Mouse (Mus musculus) intestine, embryonic 15.5 days (tissue): ENCODE data around the gene Adgrb3. TPM values are rescaled to one million over a fixed set of nuclear protein-coding genes. Genes with fewer than 3 reads are reported as not detected.
"Not testable (repeated sequence)": the region's sequence is repeated elsewhere in the genome, so short reads cannot be mapped to it uniquely, and the experiment has no call there.

ENCODE experiments used
- ATAC-seq: fragments of 200-750 bp; cut with Nextera tagmentation; 2 replicates; pipeline ENCODE4 v1.8.0; 2017; ENCODE audit warnings: moderate TSS enrichment, moderate library complexity
- H3K27ac ChIP-seq: fragments of 300-500 bp; sonication (generic); 2 replicates; pipeline ENCODE4 v1.5.1; 2015; ENCODE audit warnings: mild to moderate bottlenecking, inconsistent platforms
- H3K27me3 ChIP-seq: fragments of 300-500 bp; sonication (generic); replicated peaks from 2 replicates; pipeline ENCODE4 v1.6.1; 2015; ENCODE audit warnings: inconsistent platforms
- H3K36me3 ChIP-seq: fragments of 300-500 bp; sonication (generic); 2 replicates; pipeline ENCODE4 v1.6.1; 2015; ENCODE audit warnings: inconsistent platforms
- H3K4me1 ChIP-seq: fragments of 300-500 bp; sonication (generic); replicated peaks from 2 replicates; pipeline ENCODE4 v1.6.1; 2015; ENCODE audit warnings: inconsistent platforms
- H3K4me2 ChIP-seq: fragments of 300-500 bp; sonication (generic); replicated peaks from 2 replicates; pipeline ENCODE4 v1.6.1; 2015; ENCODE audit warnings: mild to moderate bottlenecking, inconsistent platforms
- H3K4me3 ChIP-seq: fragments of 300-500 bp; sonication (generic); replicated peaks from 2 replicates; pipeline ENCODE4 v1.5.1; 2015; ENCODE audit warnings: inconsistent platforms
- H3K9ac ChIP-seq: fragments of 300-500 bp; sonication (generic); 2 replicates; pipeline ENCODE4 v1.6.1; 2015; ENCODE audit warnings: inconsistent platforms
- H3K9me3 ChIP-seq: fragments of 300-500 bp; sonication (generic); 2 replicates; pipeline ENCODE4 v1.6.1; 2016; ENCODE audit warnings: inconsistent platforms
- WGBS: fragments of 180-500 bp; shearing (Covaris S2); methylation state at CpG from one replicate; pipeline ENCODE4 v1.1.7; 2015; 5-methylcytosine and 5-hydroxymethylcytosine counted together
- polyA plus RNA-seq: library from polyadenylated mRNA; unstranded; fragments of >200 nt; fragmentation: Nextera tagmentation; extraction: Ambion mirVana; gene quantifications from 2 replicates; pipeline ENCODE4 v1.2.1, GENCODE M21; 2015

Adgrb3 gene
- polyA plus RNA-seq, 1 experiment from 2014 or later: 2.8 TPM

- WGBS: 70% methylated on average over 2 of the region's 2 CpGs
- no peak overlapping the region for H3K27ac ChIP-seq
- no peak overlapping the region for H3K9ac ChIP-seq
- no peak overlapping the region for H3K4me2 ChIP-seq
- no peak overlapping the region for H3K4me3 ChIP-seq
- H3K27me3 ChIP-seq: no peaks in the 10 kb centered on the region
- no peaks in the 10 kb centered on the region for H3K9me3 ChIP-seq
- no peaks in the 10 kb centered on the region for H3K4me1 ChIP-seq
- no peaks in the 10 kb centered on the region for H3K36me3 ChIP-seq
- no peak for ATAC-seq
These were observed 339.3 kb downstream of the Adgrb3 start for GRCm38 (mm10) chr1:25490174-25490573.

DNA sequence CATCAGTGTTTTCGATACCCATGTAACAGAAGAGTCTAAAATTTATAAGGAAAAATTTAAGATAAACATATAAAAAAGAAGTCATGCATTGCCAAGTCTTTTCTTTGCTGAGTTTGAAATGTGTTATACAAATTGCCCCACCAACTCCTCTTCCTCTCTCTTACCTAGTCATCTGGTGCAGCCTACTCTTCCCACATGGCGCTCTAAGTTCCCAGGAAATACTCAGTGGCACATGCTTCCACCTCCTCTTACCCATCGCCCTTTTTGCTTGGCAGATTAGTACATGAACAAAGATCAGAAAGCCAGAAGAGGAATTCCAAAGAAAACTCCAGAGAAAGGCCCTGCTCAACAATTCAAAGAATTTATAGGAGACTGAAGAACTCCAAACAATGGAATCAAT is 353.8 kb downstream of the Adgrb3 start:
- Histone ChIP-seq H3K4me3 (no peak overlapping the region), H3K9ac (no peak overlapping the region), H3K36me3 (no peaks in the 10 kb centered on the region), H3K27me3 (no peaks in the 10 kb centered on the region), H3K9me3 (no peaks in the 10 kb centered on the region), H3K4me1 (no peaks in the 10 kb centered on the region), H3K27ac (no peak overlapping the region), H3K4me2 (no peak overlapping the region)
- ATAC-seq: no peak
- WGBS: 74% methylated on average over 3 of the region's 3 CpGs

DNA sequence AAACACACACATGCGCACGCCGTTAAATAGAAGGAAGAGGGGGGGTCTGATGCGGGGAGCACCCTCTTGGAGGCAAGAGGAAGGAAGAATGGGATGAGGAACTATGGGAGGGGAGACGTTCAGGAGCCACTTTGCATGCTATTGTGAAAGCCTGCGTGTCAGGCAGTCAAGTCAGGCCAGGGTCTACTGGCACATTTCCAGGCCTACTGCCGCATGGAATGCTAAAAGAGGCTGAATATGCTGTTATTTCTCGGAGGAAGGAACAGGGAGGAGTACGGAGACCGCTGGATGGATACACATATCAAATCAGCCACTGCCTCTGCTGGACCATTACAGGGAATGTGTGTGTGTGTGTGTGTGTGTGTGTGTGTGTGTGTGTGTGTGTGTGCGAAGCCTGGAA is 355.0 kb downstream of the Adgrb3 start:
- no peak for ATAC-seq
- H3K4me3 ChIP-seq: no peak overlapping the region
- no peak overlapping the region for H3K4me2 ChIP-seq
- H3K9me3 ChIP-seq: no peaks in the 10 kb centered on the region
- H3K9ac ChIP-seq: no peak overlapping the region
- no peak overlapping the region for H3K27ac ChIP-seq
- H3K36me3 ChIP-seq: no peaks in the 10 kb centered on the region
- WGBS: 74% methylated on average over 11 of the region's 11 CpGs
- no peaks in the 10 kb centered on the region for H3K27me3 ChIP-seq
- no peaks in the 10 kb centered on the region for H3K4me1 ChIP-seq

GRCm38 (mm10) chr1:25471612-25472011 is 357.9 kb downstream of the Adgrb3 start:
- H3K4me1 ChIP-seq: not testable (repeated sequence)
- WGBS: 65% methylated on average over 2 of the region's 2 CpGs

GRCm38 (mm10) chr1:25462612-25463011 is 366.9 kb downstream of the Adgrb3 start:
- ATAC-seq: no peak
- Histone ChIP-seq H3K36me3 (no peaks in the 10 kb centered on the region), H3K27ac (no peak overlapping the region), H3K4me1 (no peaks in the 10 kb centered on the region), H3K27me3 (no peaks in the 10 kb centered on the region), H3K4me3 (no peak overlapping the region), H3K9ac (no peak overlapping the region), H3K9me3 (no peaks in the 10 kb centered on the region), H3K4me2 (no peak overlapping the region)
- 54% methylated on average over 1 of the region's 1 CpGs for WGBS

More at GRCm38 (mm10) chr1:25471612-25472011, 357.9 kb downstream of the Adgrb3 start:
- H3K9ac ChIP-seq, H3K36me3 ChIP-seq, H3K4me2 ChIP-seq, H3K4me3 ChIP-seq, H3K9me3 ChIP-seq, H3K27ac ChIP-seq, ATAC-seq, H3K27me3 ChIP-seq: not testable (repeated sequence)

GRCm38 (mm10) chr1:25435506-25435905 is 394.0 kb downstream of the Adgrb3 start:
- Histone ChIP-seq H3K27me3 (no peaks in the 10 kb centered on the region), H3K4me3 (no peak overlapping the region), H3K36me3 (no peaks in the 10 kb centered on the region), H3K9ac (no peak overlapping the region), H3K9me3 (no peaks in the 10 kb centered on the region), H3K27ac (no peak overlapping the region), H3K4me2 (no peak overlapping the region), H3K4me1 (no peaks in the 10 kb centered on the region)
- WGBS: 52% methylated on average over 2 of the region's 2 CpGs
- ATAC-seq: no peak

DNA sequence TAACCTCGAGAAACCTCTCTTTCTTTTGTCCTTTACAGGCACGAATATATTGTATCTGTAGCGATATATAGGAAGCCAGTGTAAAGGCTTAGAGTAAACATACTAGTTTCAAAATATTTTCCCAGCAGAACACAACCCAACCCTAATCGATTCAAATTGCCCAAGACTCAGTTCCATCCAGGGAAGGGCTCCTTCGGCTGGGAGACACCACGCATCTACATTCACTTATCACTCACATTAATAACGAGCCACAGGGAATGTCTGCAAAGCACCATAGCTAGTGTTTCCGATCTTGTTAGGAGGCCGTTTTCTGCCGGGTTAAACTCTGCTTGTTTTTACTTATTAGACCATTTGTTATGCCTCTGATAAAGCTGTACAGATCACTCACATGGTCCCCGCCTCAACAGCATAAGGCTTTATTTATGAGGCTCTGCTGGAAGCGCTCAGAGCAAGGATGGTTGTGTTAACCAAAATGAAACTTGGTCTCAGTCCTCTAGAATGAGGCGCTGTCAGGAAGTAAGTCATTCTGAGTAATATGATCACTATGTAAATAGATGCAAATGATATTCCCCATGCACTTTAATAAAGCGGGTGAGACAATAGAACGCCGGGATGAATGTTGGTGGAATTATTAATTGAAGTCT is 399.2 kb downstream of the Adgrb3 start:
- Histone ChIP-seq H3K4me2 (no peak overlapping the region), H3K4me3 (no peak overlapping the region)

DNA sequence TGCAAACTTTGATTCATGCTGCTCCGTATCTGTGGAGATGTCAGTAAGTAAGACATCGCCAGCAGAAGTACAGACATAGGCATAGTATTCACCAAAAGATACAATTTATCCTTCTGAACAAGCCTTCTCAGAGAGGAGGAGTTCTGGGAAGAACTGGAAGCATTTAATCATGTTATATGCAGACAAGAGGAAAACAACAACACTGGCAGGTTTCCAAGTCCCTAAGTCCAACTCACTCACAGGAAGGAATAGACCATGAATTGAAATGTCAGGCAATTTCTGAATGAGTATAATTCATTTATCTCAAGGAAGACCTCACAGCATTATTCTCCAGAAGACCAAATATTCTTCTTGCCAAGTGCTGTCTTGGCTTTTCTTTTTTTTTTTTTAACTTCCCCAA is 408.8 kb downstream of the Adgrb3 start:
- Histone ChIP-seq H3K9ac (no peak overlapping the region), H3K36me3 (no peaks in the 10 kb centered on the region), H3K27ac (no peak overlapping the region), H3K4me1 (no peaks in the 10 kb centered on the region), H3K9me3 (no peaks in the 10 kb centered on the region), H3K27me3 (no peaks in the 10 kb centered on the region), H3K4me3 (no peak overlapping the region), H3K4me2 (no peak overlapping the region)
- WGBS: 87% methylated on average over 2 of the region's 2 CpGs
- ATAC-seq: no peak

More for the DNA sequence above, 399.2 kb downstream of the Adgrb3 start:
- no peak for ATAC-seq
- Histone ChIP-seq H3K9ac (no peak overlapping the region), H3K4me1 (no peaks in the 10 kb centered on the region), H3K27ac (no peak overlapping the region), H3K9me3 (no peaks in the 10 kb centered on the region), H3K36me3 (no peaks in the 10 kb centered on the region), H3K27me3 (no peaks in the 10 kb centered on the region)
- WGBS: 76% methylated on average over 16 of the region's 16 CpGs

DNA sequence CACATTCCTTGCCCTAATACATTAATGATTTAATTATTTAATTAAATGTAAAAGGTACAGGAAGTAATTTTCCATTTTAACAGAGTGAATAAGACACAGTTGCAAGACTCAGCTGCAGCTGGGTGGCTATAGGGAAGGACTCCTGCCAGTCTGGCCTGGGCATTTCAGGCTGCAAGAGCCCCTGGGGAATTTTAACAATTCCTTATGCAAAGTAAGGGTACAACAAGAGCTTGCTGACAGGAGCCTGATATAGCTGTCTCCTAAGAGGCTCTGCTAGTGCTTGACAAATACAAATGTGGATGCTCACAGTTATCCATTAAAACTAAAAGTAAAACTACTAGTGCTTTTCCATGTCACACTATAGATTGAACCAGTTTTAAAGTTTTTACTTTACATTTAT is 410.1 kb downstream of the Adgrb3 start:
- Histone ChIP-seq H3K27ac (no peak overlapping the region), H3K4me2 (no peak overlapping the region), H3K27me3 (no peaks in the 10 kb centered on the region), H3K4me3 (no peak overlapping the region), H3K4me1 (no peaks in the 10 kb centered on the region), H3K9me3 (no peaks in the 10 kb centered on the region), H3K36me3 (no peaks in the 10 kb centered on the region), H3K9ac (no peak overlapping the region)
- no peak for ATAC-seq

DNA sequence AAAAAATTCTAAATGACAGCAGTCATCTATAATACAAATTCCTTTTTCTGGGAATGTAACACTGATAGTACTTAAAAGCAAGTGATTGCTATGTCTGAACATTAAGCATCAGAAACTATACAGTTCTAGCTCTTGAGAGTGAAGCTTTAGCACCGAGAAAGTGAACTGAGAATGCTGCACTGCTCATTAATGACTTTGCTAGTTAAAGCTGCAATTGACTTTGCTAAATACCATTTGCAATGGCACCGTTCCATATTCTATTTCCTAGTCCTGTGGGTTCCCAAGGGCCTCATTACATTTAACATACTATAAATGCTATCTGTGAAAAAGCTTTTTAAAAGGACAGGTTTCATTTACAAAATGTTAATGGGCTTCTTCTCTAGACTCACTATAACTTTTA is 414.4 kb downstream of the Adgrb3 start:
- Histone ChIP-seq H3K4me2 (no peak overlapping the region), H3K4me3 (no peak overlapping the region), H3K36me3 (no peaks in the 10 kb centered on the region), H3K4me1 (no peaks in the 10 kb centered on the region), H3K9ac (no peak overlapping the region), H3K9me3 (no peaks in the 10 kb centered on the region), H3K27me3 (no peaks in the 10 kb centered on the region), H3K27ac (no peak overlapping the region)
- no peak for ATAC-seq
- WGBS: 79% methylated on average over 2 of the region's 2 CpGs

- H3K27ac ChIP-seq: no peak overlapping the region
- H3K36me3 ChIP-seq: no peaks in the 10 kb centered on the region
- no peaks in the 10 kb centered on the region for H3K4me1 ChIP-seq
- no peak overlapping the region for H3K4me2 ChIP-seq
- WGBS: 80% methylated on average over 2 of the region's 2 CpGs
- H3K9ac ChIP-seq: no peak overlapping the region
- H3K27me3 ChIP-seq: no peaks in the 10 kb centered on the region
- H3K9me3 ChIP-seq: no peaks in the 10 kb centered on the region
- no peak for ATAC-seq
- no peak overlapping the region for H3K4me3 ChIP-seq
These were observed 465.3 kb downstream of the Adgrb3 start for GRCm38 (mm10) chr1:25364186-25364585.

DNA sequence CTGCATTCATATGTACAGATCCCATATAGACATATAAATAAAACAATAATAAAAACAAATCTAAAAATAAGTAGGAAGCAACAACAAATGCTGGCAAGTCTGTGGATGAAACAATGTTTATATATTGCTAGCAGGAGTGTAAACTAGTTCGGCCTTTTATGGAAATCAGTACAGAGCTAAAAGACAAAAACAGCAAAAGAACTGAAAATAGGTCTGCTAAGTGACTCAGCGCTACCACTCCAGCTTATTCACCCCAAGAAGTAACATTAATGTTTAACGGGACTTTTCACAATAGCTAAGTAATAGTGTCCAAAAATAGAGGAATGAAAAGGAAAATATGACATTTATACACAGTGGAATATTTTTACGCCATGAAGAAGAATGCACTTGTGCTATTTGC is 471.0 kb downstream of the Adgrb3 start:
- H3K4me2 ChIP-seq: no peak overlapping the region
- ATAC-seq: no peak
- no peaks in the 10 kb centered on the region for H3K4me1 ChIP-seq
- no peaks in the 10 kb centered on the region for H3K36me3 ChIP-seq
- no peak overlapping the region for H3K4me3 ChIP-seq
- WGBS: 86% methylated on average over 4 of the region's 4 CpGs
- H3K27ac ChIP-seq: no peak overlapping the region
- no peaks in the 10 kb centered on the region for H3K9me3 ChIP-seq
- H3K9ac ChIP-seq: no peak overlapping the region
- H3K27me3 ChIP-seq: no peaks in the 10 kb centered on the region

- no peak overlapping the region for H3K4me3 ChIP-seq
- H3K27ac ChIP-seq: no peak overlapping the region
- H3K9ac ChIP-seq: no peak overlapping the region
- H3K4me1 ChIP-seq: no peaks in the 10 kb centered on the region
- WGBS: 89% methylated on average over 5 of the region's 5 CpGs
- H3K27me3 ChIP-seq: no peaks in the 10 kb centered on the region
- H3K9me3 ChIP-seq: no peaks in the 10 kb centered on the region
- no peak overlapping the region for H3K4me2 ChIP-seq
- no peaks in the 10 kb centered on the region for H3K36me3 ChIP-seq
- ATAC-seq: no peak
These were observed 474.0 kb downstream of the Adgrb3 start for GRCm38 (mm10) chr1:25355486-25355885.
